Mouse (Mus musculus): ENCODE results near the gene Zmym4.

GRCm38 (mm10) chr4:126885953-126886352 lies 82.0 kb downstream of the Zmym4 start:
- TF ChIP-seq POLR2A (IDR thresholded peaks at IDR 0.05; ENCODE audit: insufficient read length, low read depth) (no peak), MYOD1 (IDR thresholded peaks at IDR 0.05; ENCODE audit: control insufficient read depth in 1 of 3, insufficient read length in 2 of 3, low read depth in 2 of 3) (no peak), MAX (IDR thresholded peaks at IDR 0.05; ENCODE audit: low read depth) (no peak), CEBPB (IDR thresholded peaks at IDR 0.05; ENCODE audit: insufficient read depth, poor library complexity, severe bottlenecking) (no peak)

All from myocyte (in vitro differentiated cells).